Mouse (Mus musculus) C2C12 (cell line): ENCODE data around the gene Lmcd1.

ENCODE experiments used
- CTCF ChIP-seq: IDR thresholded peaks from one replicate; pipeline ENCODE4 v1.5.1; 2011; ENCODE audit not compliant: control insufficient read depth, insufficient read depth, insufficient read length
- FOSL1 ChIP-seq: IDR thresholded peaks from one replicate; pipeline ENCODE4 v1.8.0; 2011; ENCODE audit warnings: mild to moderate bottlenecking, low read length; ENCODE audit not compliant: poor library complexity, insufficient read depth, severe bottlenecking
- MAX ChIP-seq: IDR thresholded peaks from one replicate; pipeline ENCODE4 v1.6.1; 2011; ENCODE audit warnings: mild to moderate bottlenecking, control low read depth
- MYOG ChIP-seq: IDR thresholded peaks from one replicate; pipeline ENCODE4 v1.6.1; 2011; ENCODE audit not compliant: control insufficient read depth, insufficient read length; ENCODE audit errors: extremely low read depth

DNA sequence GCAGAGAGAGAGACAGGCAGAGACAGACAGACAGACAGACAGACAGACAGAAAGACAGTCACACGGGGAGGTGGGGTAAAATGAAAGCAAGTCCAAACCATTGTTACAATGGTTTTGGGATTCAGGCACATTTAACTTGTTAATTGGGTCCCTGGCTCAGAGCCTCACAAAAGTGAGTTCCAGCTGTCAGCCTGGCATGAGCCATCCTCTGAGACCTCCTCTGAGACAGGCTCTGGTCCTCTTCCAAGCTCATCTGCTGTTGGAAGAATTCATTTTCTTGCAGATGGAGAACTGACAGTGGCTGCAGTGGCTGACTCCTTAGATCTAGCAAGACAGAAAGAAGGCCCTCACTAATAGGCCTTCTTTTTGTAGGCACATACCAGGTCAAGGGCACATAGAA is 6.9 kb upstream of the Lmcd1 start:
- no peak for TF ChIP-seq MAX
- no peak for TF ChIP-seq CTCF
- no peak for TF ChIP-seq MYOG
- no peak for TF ChIP-seq FOSL1
